ENCODE assay signal across 18 mouse cellular contexts in the genomic region with DNA sequence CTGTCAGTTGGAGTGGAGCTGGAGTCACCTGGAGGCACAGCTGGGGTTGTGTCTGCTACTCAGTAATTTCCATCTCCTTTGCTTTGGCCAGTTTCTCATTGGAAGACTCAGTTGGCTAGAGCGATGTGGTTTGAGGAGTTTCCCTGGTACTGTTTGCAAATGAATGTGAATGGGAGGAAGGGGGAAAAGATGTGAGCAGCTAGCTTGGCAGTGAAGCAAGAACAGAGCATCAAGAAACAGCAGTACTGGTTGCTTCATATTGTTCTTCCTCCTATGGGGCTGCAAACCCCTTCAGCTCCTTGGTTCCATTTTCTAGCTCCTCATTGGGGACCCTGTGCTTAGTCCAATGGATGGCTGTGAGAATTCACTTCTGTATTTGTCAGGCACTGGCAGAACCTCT. TPM values are rescaled to one million over a fixed set of nuclear protein-coding genes. Genes with fewer than 3 reads are reported as not detected.
"Had no signal": no experiment of that assay in that cellular context is flagged by ENCODE, and none has a peak within 500 bp of the region (broad histone marks: within the 10 kb centered on the region; RNA-seq: fewer than 3 reads in every experiment).

No protein-coding gene starts in this region.

- ATAC-seq: liver, postnatal 0 days had no signal

- H3K36me3 ChIP-seq: limb, embryonic 10.5 days; lung, embryonic 15.5 days had no signal

- H3K4me2 ChIP-seq: liver, embryonic 11.5 days; lung, embryonic 15.5 days; midbrain, embryonic 12.5 days had no signal

- H3K9me3 ChIP-seq: limb, embryonic 10.5 days; lung, embryonic 15.5 days; midbrain, embryonic 12.5 days had no signal

- H3K27me3 ChIP-seq: lung, embryonic 15.5 days; midbrain, embryonic 12.5 days had no signal

- H3K9ac ChIP-seq: liver, postnatal 0 days; lung, embryonic 15.5 days; midbrain, embryonic 12.5 days had no signal

- H3K27ac ChIP-seq: kidney, postnatal 0 days; left cerebral cortex, adult 2 months; limb, embryonic 10.5 days; lung, embryonic 15.5 days; midbrain, embryonic 12.5 days; stomach, postnatal 0 days had no signal

- H3K4me3 ChIP-seq: left cerebral cortex, adult 2 months; limb, embryonic 10.5 days; lung, embryonic 15.5 days; midbrain, embryonic 12.5 days had no signal

- DNase-seq: kidney, adult 11 months; kidney, adult 9 months; kidney, postnatal 36 days; liver, postnatal 0 days; thymus, postnatal 4 days had no signal

RNA-seq across cellular contexts. Expression of a gene that starts 52.5 kb away (rescaled TPM):
- total RNA-seq: layer of hippocampus, adult 8-10 months; layer of hippocampus, postnatal 14 days; left cerebral cortex, adult 2 months; left cerebral cortex, postnatal 14 days; megakaryocyte-erythroid progenitor cell, adult 5-6 weeks; neutrophil, adult 5-6 weeks had no signal
- polyA plus RNA-seq: limb, embryonic 10.5 days; liver, embryonic 11.5 days; liver, postnatal 0 days; midbrain, embryonic 12.5 days; neural tube, embryonic 11.5 days had no signal
